Mouse (Mus musculus) skeletal muscle tissue, adult 2 months (tissue): Measurements from ENCODE around the gene Frs3.

ENCODE experiments used
- DNase-seq: peaks from one replicate; pipeline ENCODE4 v3.0.0-alpha.2; 2012; ENCODE audit warnings: low read depth, low spot score

The Frs3 gene

GRCm38 (mm10) chr17:47735553-47736100 lies 46.8 kb downstream of the Frs3 start:
- DNase-seq: no peak

GRCm38 (mm10) chr17:47736856-47737255 lies 48.0 kb downstream of the Frs3 start, which contains the start of gene Tfeb:
Gene Tfeb, plus strand, starts transcription at chr17:47737030.
- DNase-seq: peak; percentile 90

DNA sequence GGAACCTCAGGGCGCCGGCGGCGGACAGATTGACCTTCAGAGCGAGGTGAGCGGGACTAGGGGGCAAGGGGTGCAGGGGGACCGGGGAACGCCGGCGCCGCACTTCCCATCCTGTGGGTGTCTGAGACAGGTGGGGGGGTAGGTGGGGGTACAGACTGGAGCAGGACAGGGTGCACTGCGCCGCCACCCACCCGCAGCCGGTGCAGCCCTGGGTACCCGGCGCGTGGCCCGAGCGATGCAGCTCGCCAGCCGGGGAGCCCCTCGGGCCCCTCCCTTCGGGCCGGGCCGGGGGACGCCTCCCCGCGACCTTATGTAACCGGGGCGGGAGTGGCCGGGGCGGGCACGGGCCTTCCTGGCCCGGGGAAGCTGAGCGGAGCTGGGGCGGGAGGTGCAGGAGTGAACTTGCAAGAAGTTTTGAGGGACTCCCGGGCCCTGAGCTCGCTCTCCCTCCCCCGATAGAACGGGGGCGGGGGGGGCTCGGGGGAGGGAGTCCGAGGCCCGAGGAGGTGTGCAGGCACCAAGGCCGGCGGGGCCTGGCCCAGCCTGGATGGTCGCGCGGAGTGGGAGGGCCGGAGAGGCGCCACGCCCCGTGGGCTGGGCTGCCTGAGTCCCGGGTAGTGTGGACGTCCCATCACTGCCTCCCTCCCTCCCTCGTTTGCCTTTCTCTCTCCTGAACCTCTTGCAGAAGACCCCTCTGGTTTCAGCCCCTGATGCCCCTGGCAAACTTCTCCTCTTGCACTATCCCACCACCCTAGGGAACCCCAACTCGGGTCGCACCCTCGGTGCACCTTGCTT lies 48.6 kb downstream of the Frs3 start:
- peak; percentile 93 for DNase-seq

- DNase-seq: peak; percentile 77
These were observed 49.4 kb downstream of the Frs3 start for GRCm38 (mm10) chr17:47738066-47738878.

DNA sequence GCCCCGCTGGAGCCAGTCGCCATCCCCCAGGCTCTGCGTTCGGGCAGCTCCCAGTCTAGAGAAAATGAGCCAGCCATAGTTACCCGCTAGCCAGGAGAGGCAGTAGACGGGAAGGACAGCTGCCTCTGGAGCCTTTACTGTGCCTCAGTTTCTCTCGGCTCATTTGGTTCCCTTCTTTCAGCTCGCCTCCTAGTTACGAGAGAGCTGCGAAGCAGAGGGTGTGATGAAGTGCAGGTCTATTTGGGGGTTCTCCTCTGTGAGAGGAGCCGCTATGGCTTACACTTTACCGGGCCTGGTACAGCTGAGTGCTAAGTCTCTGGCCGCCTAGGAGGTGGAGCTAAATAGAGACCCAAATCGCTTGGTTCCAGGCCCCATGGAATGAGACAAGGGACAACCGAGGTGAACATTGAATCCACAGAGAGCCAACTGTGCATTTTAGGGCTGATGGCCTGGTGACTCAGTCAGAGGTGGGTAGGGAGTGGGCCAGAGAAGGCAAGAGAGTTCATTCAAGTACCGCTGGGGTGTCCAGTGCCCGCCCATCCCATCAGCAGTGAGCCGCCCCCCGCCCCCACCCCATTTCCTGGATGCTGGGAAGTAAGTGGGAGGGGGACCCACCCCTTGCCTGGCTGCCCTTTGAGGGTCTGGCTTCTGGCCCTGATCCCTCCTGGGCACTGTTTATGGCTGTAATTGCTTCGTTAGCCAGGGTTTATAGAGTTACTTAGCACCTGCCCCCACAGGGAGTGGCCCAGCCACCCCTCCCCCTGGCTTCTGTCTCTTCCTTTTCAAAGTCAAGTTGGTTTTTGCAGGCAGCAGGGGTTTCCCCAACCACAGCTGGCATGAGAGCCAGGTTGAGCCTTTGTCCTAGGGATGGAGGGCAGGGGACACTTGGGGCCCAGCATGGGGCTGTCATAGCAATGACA lies 50.3 kb downstream of the Frs3 start:
- DNase-seq: peak; percentile 57

DNA sequence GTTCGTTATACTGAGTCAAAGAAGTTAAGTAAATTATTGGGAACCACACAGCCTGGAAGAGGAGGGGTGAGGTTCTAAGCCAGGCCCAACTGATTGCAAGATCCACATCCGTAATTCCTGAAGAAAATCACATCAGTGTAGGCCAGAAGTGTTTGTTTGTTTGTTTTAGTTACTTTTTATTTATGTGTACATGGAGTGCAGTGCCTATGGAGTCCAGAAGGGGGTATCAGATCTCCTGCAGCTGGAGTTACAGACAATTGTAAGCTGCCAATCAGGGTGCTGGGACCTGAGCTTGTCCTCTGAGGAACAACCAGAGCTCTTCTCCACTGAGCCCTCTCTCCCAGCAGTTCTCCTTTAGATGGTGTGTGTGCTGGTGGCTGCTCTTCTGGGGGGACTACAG lies 51.4 kb downstream of the Frs3 start:
- no peak for DNase-seq

GRCm38 (mm10) chr17:47742991-47743734 lies 54.3 kb downstream of the Frs3 start:
- DNase-seq: no peak

GRCm38 (mm10) chr17:47744086-47744485 lies 55.3 kb downstream of the Frs3 start:
- no peak for DNase-seq

GRCm38 (mm10) chr17:47744746-47745368 lies 56.0 kb downstream of the Frs3 start:
- no peak for DNase-seq

- peak; percentile 97 for DNase-seq
These were observed 60.1 kb downstream of the Frs3 start for GRCm38 (mm10) chr17:47748791-47749553.

DNA sequence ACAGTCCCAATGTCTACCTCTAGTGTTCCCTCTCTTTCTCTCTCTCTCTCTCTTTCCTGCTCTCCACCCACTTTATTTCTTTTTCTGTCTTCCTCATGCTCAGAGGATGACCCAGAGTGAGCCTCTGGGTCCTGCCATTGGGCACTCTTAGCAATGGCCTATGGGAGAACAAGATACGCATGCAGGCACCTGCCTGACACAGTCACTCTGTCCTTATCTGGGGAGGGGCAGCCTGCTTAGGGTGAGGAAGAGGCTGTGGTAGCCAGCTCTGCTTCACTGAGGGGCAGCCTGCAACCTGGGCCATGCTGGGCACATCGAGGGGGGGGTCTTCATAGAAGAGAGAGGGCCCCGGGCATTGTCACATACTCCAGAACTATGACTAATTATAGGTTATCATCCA lies 60.8 kb downstream of the Frs3 start:
- DNase-seq: no peak

DNA sequence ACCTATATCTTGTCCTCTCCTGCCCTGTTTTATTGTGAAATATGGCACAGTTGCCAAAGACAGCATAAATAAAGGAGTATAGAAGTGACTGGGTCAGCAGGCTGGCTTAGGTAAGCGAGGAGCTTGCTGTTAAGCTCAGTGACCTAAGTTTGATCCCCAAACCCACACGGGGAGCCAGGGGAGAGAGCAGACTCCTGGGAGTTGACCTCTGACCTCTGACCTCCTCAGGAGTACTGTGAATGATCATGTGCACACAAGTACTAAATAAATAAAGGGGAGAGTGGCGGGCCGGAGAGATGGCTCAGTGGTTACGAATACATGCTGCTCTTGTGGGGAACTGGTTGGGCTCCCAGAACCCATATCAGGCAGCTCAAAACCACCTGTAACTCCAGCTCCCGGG lies 61.3 kb downstream of the Frs3 start:
- DNase-seq: no peak

DNA sequence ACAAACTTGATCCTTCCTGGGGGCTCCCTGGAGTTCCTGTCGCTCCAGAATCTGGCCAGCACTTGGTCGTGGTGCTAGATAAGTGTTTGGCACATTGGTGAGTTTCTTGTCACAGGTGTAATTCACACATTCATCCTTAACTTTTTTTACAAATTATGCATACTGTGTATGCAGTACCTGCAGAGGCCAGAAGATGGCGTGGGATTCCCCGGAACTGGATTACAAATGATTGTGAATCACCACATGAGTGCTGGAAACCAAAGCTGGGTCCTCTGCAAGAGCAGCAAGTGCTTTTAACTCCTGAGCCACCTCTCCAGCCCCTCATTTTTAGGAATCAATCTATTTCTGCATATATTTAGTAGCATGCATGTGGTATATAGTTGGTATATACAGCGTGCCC lies 63.0 kb downstream of the Frs3 start:
- no peak for DNase-seq

GRCm38 (mm10) chr17:47753130-47753775 lies 64.4 kb downstream of the Frs3 start:
- no peak for DNase-seq
